Mouse (Mus musculus): Measurements from ENCODE around the gene Ripor2. TPM values are rescaled to one million over a fixed set of nuclear protein-coding genes. Genes with fewer than 3 reads are reported as not detected.
A peak's percentile ranks its signal among the peaks of the same experiment; 100 is the strongest.

Gene Ripor2
- polyA plus RNA-seq, 1 experiment from 2014 or later = 3.7 TPM

DNA sequence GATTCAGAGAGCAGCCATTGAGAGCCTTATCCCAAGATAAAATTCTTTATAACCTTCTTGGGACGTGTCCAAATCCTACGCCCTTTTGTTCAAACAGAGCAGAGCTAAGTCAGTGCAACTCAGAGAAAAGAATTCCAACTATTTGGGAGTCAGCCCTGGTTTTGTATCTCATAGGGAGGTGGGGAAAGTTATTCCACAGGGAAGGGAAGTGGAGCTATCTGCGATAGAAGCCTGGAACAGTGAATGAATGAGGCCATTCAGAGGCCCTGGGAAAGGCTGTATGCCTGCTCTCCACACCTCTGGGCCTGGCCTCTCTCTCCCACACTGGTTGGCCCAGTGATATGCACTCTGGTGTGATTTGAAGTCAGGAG is 16.1 kb upstream of the Ripor2 start:
- TF ChIP-seq EP300 (IDR thresholded peaks at IDR 0.05; ENCODE audit: low read depth) (no peak), CTCF (IDR thresholded peaks at IDR 0.05; ENCODE audit: low read depth) (no peak)
- ATAC-seq = no peak

DNA sequence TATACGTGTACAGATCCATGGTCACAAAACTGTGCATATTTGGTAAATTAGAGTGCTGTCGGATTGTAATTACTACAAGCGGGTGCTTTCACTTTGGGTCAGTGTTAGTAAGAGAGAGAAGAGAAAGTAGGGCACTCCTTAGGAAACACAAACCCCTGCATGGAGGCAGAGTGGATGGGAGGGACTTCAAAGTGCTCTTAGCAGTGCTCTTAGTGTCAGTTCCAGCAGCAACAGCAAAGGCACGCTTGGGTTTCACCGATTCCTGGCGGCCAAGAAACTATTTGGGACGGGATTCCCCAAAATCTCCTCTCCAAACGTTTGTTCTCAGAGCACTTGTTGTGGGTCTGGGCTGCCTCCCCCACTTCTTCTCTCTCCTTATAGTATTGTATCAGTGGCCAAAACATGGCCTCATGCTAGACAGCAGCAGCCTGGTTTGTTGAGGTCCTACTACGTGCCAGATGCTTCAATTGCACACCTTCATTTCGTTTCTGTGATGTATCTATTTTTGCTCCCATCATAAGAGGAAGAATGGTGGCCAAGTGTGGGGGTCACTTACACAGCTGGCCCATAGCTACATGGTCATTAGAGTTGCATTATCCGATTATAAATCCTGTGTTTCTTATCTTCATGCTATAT is 14.7 kb upstream of the Ripor2 start:
- no peak overlapping the region for H3K27ac ChIP-seq (ENCODE audit: low read depth)
- no peak for TF ChIP-seq CTCF (IDR thresholded peaks at IDR 0.05; ENCODE audit: low read depth)
- no peak for TF ChIP-seq EP300 (IDR thresholded peaks at IDR 0.05; ENCODE audit: low read depth)
- peaks cover 3% of the 10 kb centered on the region; the same call in 1 of the 2 replicates for H3K4me1 ChIP-seq (ENCODE audit: insufficient read depth)
- 84% methylated on average over 11 of the region's 11 CpGs for WGBS (ENCODE audit: insufficient replicate concordance)
- no peaks in the 10 kb centered on the region for H3K36me3 ChIP-seq (replicated peaks; ENCODE audit: insufficient read depth, low read length)
- H3K9me3 ChIP-seq (ENCODE audit: low read length) = no peaks in the 10 kb centered on the region
- no peaks in the 10 kb centered on the region for H3K27me3 ChIP-seq (ENCODE audit: insufficient read depth, low read length)
- DNase-seq = no peak
- no peak for ATAC-seq
- H3K4me2 ChIP-seq (ENCODE audit: low read depth, low read length) = no peak overlapping the region
- no peak overlapping the region for H3K4me3 ChIP-seq (ENCODE audit: low read depth, low read length)
- no peak overlapping the region for H3K9ac ChIP-seq (replicated peaks)

More for the DNA sequence above, 16.1 kb upstream of the Ripor2 start:
- no peaks in the 10 kb centered on the region for H3K9me3 ChIP-seq (ENCODE audit: low read length)
- H3K36me3 ChIP-seq (replicated peaks; ENCODE audit: insufficient read depth, low read length) = no peaks in the 10 kb centered on the region
- H3K4me1 ChIP-seq (ENCODE audit: insufficient read depth) = peaks cover 3% of the 10 kb centered on the region; the same call in 1 of the 2 replicates
- no peak overlapping the region for H3K9ac ChIP-seq (replicated peaks)
- H3K4me3 ChIP-seq (ENCODE audit: low read depth, low read length) = no peak overlapping the region
- DNase-seq = no peak
- H3K4me2 ChIP-seq (ENCODE audit: low read depth, low read length) = 0 out of 2 replicates have a peak overlapping the region, but pooled peaks have one; percentile 8
- 0 out of 2 replicates have a peak overlapping the region, but pooled peaks have one; percentile 1 for H3K27ac ChIP-seq (ENCODE audit: low read depth)
- WGBS (ENCODE audit: insufficient replicate concordance) = 41% methylated on average over 3 of the region's 3 CpGs
- no peaks in the 10 kb centered on the region for H3K27me3 ChIP-seq (ENCODE audit: insufficient read depth, low read length)

DNA sequence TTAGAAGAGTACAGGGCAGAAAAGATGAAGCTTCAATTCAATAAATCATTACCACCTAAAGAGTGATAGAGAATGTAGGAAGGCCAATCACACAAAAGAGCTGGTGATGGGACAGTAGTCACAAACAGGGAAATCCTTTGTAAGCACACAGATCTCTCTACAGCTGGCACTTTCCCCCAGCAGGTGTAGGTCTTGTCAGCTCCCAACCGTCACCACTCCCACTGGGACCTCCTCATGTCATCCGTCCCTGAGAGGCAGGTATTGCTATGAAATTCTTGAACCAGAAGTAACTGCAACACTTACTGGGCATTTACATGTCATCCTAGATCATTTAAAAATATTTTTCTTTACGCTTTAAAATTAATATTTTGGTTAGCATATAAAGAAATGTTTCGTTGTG is 12.9 kb upstream of the Ripor2 start:
- H3K9ac ChIP-seq (replicated peaks) = no peak overlapping the region
- no peak overlapping the region for H3K4me2 ChIP-seq (ENCODE audit: low read depth, low read length)
- H3K27me3 ChIP-seq (ENCODE audit: insufficient read depth, low read length) = no peaks in the 10 kb centered on the region

DNA sequence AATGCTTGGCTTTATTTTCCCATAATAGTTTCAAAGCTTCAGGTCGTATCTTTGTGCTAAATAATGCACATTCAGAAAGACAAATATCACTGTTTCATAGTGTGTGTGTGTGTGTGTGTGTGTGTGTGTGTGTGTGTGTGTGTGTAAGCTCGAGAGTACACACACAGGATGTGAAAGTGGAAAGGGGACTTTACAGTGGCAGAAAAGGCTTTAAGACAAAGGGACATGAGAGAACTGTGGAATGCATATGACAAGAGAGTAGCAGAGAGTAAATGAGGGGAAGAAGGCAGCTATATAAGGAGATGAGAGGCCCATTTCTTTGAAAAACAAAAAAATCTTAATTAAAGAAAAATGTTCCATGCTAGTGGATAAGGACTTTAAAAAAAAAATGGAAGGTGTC is 11.3 kb upstream of the Ripor2 start:
- Histone ChIP-seq H3K4me1 (ENCODE audit: insufficient read depth) (peaks cover 3% of the 10 kb centered on the region; the same call in 1 of the 2 replicates), H3K27me3 (ENCODE audit: insufficient read depth, low read length) (no peaks in the 10 kb centered on the region), H3K4me2 (ENCODE audit: low read depth, low read length) (no peak overlapping the region), H3K27ac (ENCODE audit: low read depth) (no peak overlapping the region), H3K36me3 (replicated peaks; ENCODE audit: insufficient read depth, low read length) (no peaks in the 10 kb centered on the region), H3K9ac (replicated peaks) (no peak overlapping the region), H3K4me3 (ENCODE audit: low read depth, low read length) (no peak overlapping the region), H3K9me3 (ENCODE audit: low read length) (no peaks in the 10 kb centered on the region)
- WGBS (ENCODE audit: insufficient replicate concordance) = 34% methylated on average over 2 of the region's 2 CpGs
- no peak for ATAC-seq
- no peak for DNase-seq
- no peak for TF ChIP-seq EP300 (IDR thresholded peaks at IDR 0.05; ENCODE audit: low read depth)
- no peak for TF ChIP-seq CTCF (IDR thresholded peaks at IDR 0.05; ENCODE audit: low read depth)

More for the DNA sequence above, 12.9 kb upstream of the Ripor2 start:
- WGBS (ENCODE audit: insufficient replicate concordance) = 93% methylated on average over 4 of the region's 4 CpGs
- H3K27ac ChIP-seq (ENCODE audit: low read depth) = no peak overlapping the region
- H3K4me3 ChIP-seq (ENCODE audit: low read depth, low read length) = no peak overlapping the region
- peaks cover 3% of the 10 kb centered on the region; the same call in 1 of the 2 replicates for H3K4me1 ChIP-seq (ENCODE audit: insufficient read depth)
- no peak for DNase-seq
- TF ChIP-seq CTCF (IDR thresholded peaks at IDR 0.05; ENCODE audit: low read depth) (no peak), EP300 (IDR thresholded peaks at IDR 0.05; ENCODE audit: low read depth) (no peak)
- no peaks in the 10 kb centered on the region for H3K9me3 ChIP-seq (ENCODE audit: low read length)
- no peak for ATAC-seq
- no peaks in the 10 kb centered on the region for H3K36me3 ChIP-seq (replicated peaks; ENCODE audit: insufficient read depth, low read length)

DNA sequence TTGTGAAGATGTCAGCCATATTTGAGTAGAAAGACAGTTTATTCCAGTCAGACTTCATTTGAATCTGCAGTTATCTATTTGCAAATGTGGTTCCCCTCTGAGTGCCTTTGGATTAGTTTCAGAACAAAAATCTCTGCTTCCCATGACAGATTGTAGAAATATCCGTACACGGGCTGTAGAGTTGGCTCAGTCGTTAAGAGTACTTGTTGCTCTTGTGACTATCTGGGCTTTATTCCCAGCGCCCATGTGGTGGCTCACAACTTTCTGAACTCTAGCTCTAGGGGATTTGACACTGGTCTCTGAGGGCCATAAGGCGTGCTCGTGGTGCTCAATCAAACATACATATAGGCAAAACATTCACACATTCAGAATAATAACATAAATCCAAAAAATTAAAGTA is 10.1 kb upstream of the Ripor2 start:
- Histone ChIP-seq H3K27ac (ENCODE audit: low read depth) (no peak overlapping the region), H3K27me3 (ENCODE audit: insufficient read depth, low read length) (no peaks in the 10 kb centered on the region), H3K4me2 (ENCODE audit: low read depth, low read length) (no peak overlapping the region), H3K4me1 (ENCODE audit: insufficient read depth) (peaks cover 6% of the 10 kb centered on the region; the same call in 1 of the 2 replicates), H3K9ac (replicated peaks) (no peak overlapping the region), H3K9me3 (ENCODE audit: low read length) (no peaks in the 10 kb centered on the region), H3K36me3 (replicated peaks; ENCODE audit: insufficient read depth, low read length) (no peaks in the 10 kb centered on the region), H3K4me3 (ENCODE audit: low read depth, low read length) (no peak overlapping the region)
- TF ChIP-seq CTCF (IDR thresholded peaks at IDR 0.05; ENCODE audit: low read depth) (no peak), EP300 (IDR thresholded peaks at IDR 0.05; ENCODE audit: low read depth) (no peak)
- no peak for ATAC-seq
- whole genome bisulfite sequencing (ENCODE audit: insufficient replicate concordance) = 84% methylated on average over 6 of the region's 6 CpGs
- no peak for DNase-seq

DNA sequence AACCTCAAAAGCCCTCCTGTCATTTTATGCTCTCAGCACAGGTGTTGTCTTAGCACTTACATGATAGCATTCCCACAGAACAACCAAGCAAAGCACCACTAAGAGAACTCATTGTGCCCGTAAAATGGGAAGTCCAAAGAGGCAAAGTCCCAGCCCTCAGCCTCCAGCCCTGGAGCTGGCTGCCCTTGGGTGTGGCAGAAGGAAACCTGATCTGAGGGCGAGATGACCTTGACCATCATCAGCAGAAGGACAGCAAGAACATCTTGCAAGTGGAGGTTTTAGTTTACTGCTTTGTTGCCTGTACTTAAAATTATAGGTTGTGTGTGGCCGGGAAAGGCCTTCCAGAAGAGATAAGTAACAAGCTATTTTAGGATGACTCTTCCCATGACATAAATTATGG is 6.9 kb upstream of the Ripor2 start:
- Histone ChIP-seq H3K27me3 (ENCODE audit: insufficient read depth, low read length) (no peaks in the 10 kb centered on the region), H3K27ac (ENCODE audit: low read depth) (no peak overlapping the region), H3K9me3 (ENCODE audit: low read length) (no peaks in the 10 kb centered on the region), H3K4me2 (ENCODE audit: low read depth, low read length) (no peak overlapping the region), H3K36me3 (replicated peaks; ENCODE audit: insufficient read depth, low read length) (no peaks in the 10 kb centered on the region), H3K4me3 (ENCODE audit: low read depth, low read length) (no peak overlapping the region), H3K4me1 (ENCODE audit: insufficient read depth) (peaks cover 8% of the 10 kb centered on the region; the same call in 1 of the 2 replicates), H3K9ac (replicated peaks) (no peak overlapping the region)
- 73% methylated on average over 3 of the region's 3 CpGs for WGBS (ENCODE audit: insufficient replicate concordance)
- no peak for TF ChIP-seq EP300 (IDR thresholded peaks at IDR 0.05; ENCODE audit: low read depth)
- TF ChIP-seq CTCF (IDR thresholded peaks at IDR 0.05; ENCODE audit: low read depth) = no peak
- no peak for ATAC-seq
- DNase-seq = no peak
